Mouse (Mus musculus) heart, embryonic 12.5 days (tissue): Measurements from ENCODE around the gene Astn1. TPM values are rescaled to one million over a fixed set of nuclear protein-coding genes. Genes with fewer than 3 reads are reported as not detected.

ENCODE experiments used
- ATAC-seq: fragments of 200-750 bp; cut with Nextera tagmentation; 2 replicates; pipeline ENCODE4 v1.8.0; 2017; ENCODE audit warnings: moderate TSS enrichment, moderate library complexity; ENCODE audit not compliant: insufficient number of reproducible peaks, low FRiP score
- H3K27ac ChIP-seq: fragments of 300-500 bp; sonication (generic); 2 replicates; pipeline ENCODE4 v1.5.1; 2016; ENCODE audit warnings: mild to moderate bottlenecking, moderate library complexity; ENCODE audit not compliant: poor library complexity, severe bottlenecking
- H3K27me3 ChIP-seq: fragments of 300-500 bp; sonication (generic); replicated peaks from 2 replicates; pipeline ENCODE4 v1.6.1; 2016; ENCODE audit warnings: mild to moderate bottlenecking, moderate library complexity
- H3K36me3 ChIP-seq: fragments of 300-500 bp; sonication (generic); 2 replicates; pipeline ENCODE4 v1.6.1; 2016; ENCODE audit warnings: mild to moderate bottlenecking, moderate library complexity
- H3K4me1 ChIP-seq: fragments of 300-500 bp; sonication (generic); replicated peaks from 2 replicates; pipeline ENCODE4 v1.6.1; 2016; ENCODE audit warnings: mild to moderate bottlenecking
- H3K4me2 ChIP-seq: fragments of 300-500 bp; sonication (generic); 2 replicates; pipeline ENCODE4 v1.6.1; 2016; ENCODE audit warnings: mild to moderate bottlenecking, moderate library complexity
- H3K4me3 ChIP-seq: fragments of 300-500 bp; sonication (generic); 2 replicates; pipeline ENCODE4 v1.5.1; 2016; ENCODE audit warnings: mild to moderate bottlenecking
- H3K9ac ChIP-seq: fragments of 300-500 bp; sonication (generic); 2 replicates; pipeline ENCODE4 v1.6.1; 2016; ENCODE audit warnings: mild to moderate bottlenecking, moderate library complexity
- H3K9me3 ChIP-seq: fragments of 300-500 bp; sonication (generic); replicated peaks from 2 replicates; pipeline ENCODE4 v1.6.1; 2016; ENCODE audit warnings: mild to moderate bottlenecking, moderate library complexity
- WGBS: fragments of 180-500 bp; shearing (Covaris S2); methylation state at CpG from one replicate; pipeline ENCODE4 v1.1.7; 2016; 5-methylcytosine and 5-hydroxymethylcytosine counted together
- polyA plus RNA-seq: library from polyadenylated mRNA; unstranded; fragments of >200 nt; fragmentation: Nextera tagmentation; extraction: Ambion mirVana; gene quantifications from 2 replicates; pipeline ENCODE4 v1.2.1, GENCODE M21; 2016

The Astn1 gene
- polyA plus RNA-seq, 1 experiment from 2014 or later = 1.7 TPM

DNA sequence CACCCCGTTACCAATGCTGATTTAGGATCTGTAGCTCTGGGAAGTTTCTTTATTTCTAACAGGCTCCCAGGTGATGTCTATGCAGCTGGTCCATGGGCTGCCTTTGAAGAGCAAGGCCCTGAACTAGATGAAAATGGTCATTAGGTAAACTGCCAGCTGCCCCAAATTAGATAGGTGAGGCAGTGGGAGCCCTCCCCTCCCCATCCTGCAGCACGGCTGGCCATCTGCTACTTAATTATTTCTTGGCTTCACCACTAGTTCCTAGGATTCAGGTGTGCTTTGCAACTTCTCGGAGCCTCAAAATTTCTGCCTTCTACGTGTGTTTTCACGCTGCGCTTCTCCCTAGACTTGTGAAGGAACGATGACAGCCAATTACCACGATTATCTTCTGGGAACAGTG is 59.4 kb downstream of the Astn1 start:
- WGBS = 77% methylated on average over 8 of the region's 8 CpGs
- no peak overlapping the region for H3K4me3 ChIP-seq
- no peaks in the 10 kb centered on the region for H3K4me1 ChIP-seq

DNA sequence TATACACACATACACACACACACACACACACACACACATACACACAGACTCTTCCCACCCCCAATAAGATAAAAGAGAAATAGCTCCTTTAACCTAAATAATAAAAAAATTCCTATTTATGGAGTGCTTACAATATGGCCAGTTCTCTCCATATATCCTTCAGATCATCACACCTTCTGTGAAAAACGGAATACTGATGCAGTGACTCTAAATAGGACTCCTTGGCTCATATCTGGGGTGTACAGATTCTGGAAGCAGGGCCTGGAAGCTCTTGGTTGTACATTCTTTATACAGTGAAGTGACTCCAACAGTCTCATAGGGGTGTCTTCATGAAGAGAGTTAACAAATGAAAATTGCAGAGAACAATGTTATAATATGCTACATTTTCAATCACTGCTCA is 60.7 kb downstream of the Astn1 start:
- 60% methylated on average over 1 of the region's 1 CpGs for WGBS
- H3K27ac ChIP-seq = no peak overlapping the region
- no peak overlapping the region for H3K9ac ChIP-seq
- H3K36me3 ChIP-seq = no peaks in the 10 kb centered on the region
- no peak overlapping the region for H3K4me3 ChIP-seq
- H3K9me3 ChIP-seq = no peaks in the 10 kb centered on the region
- no peaks in the 10 kb centered on the region for H3K27me3 ChIP-seq
- H3K4me2 ChIP-seq = no peak overlapping the region
- ATAC-seq = no peak
- no peaks in the 10 kb centered on the region for H3K4me1 ChIP-seq

More for the DNA sequence above, 59.4 kb downstream of the Astn1 start:
- Histone ChIP-seq H3K9me3 (no peaks in the 10 kb centered on the region), H3K4me2 (no peak overlapping the region), H3K27ac (no peak overlapping the region), H3K36me3 (no peaks in the 10 kb centered on the region), H3K9ac (no peak overlapping the region), H3K27me3 (no peaks in the 10 kb centered on the region)
- ATAC-seq = no peak

DNA sequence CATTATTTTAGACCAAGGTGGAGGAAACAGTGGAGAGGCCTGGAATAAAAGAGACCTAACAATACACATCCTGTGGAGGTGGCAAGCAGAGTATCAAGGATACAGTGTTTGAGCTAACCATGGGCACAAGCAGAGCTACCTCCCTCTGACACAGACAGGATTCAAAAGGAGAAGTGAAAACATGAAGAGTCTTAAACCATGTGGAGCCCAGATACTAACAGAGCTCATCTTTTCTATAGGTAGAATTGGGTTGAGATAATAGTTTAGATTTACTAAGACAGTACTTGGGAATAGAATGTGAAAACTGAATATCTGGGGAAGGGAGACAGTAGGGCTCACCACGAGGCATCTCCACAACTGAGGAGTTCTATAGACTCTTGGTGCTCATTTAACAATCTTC is 84.0 kb downstream of the Astn1 start:
- ATAC-seq = no peak
- no peaks in the 10 kb centered on the region for H3K27me3 ChIP-seq
- no peak overlapping the region for H3K4me3 ChIP-seq
- H3K27ac ChIP-seq = no peak overlapping the region
- no peaks in the 10 kb centered on the region for H3K4me1 ChIP-seq
- H3K36me3 ChIP-seq = no peaks in the 10 kb centered on the region
- H3K9ac ChIP-seq = no peak overlapping the region
- WGBS = 63% methylated on average over 1 of the region's 1 CpGs
- H3K9me3 ChIP-seq = no peaks in the 10 kb centered on the region
- no peak overlapping the region for H3K4me2 ChIP-seq

DNA sequence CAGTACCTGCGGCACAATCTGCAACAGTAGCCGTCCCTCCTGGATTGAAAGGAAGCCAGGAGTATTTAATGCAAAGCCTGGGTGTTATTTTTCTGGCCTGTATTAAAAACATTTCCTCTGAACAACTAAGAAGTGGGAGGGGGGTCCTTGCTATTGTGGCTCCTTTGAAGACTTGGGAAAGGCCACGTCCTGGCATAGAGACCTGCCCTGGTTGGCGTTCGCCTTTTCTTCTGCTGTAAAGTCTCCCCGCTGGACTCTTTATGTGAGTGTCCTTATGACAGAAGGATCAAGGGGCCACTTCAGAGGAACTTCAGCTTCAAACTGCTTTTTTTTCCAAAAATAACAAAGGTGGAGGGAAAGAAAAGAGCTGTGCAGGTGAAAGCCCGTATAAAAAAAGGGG is 85.9 kb downstream of the Astn1 start:
- no peaks in the 10 kb centered on the region for H3K27me3 ChIP-seq

DNA sequence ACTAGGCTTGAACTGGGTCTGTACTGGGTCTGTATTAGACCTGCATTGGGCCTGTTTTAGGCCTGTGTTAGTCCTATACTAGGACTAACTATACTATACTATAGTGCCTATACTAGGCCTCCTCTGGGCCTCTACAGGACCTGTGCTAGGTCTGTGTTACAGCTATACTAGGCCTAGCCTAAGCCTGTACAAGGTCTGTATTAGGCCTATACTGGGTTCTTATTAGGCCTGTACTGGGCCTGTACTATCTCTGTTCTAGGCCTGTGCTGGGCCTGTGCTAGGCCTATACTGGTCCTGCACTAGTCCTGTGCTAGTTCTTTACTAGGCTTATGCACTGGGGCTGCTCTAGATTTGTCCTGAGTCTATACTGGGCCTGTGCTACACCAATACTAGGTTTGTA is 90.6 kb downstream of the Astn1 start:
- Histone ChIP-seq H3K4me3 (no peak overlapping the region), H3K9me3 (no peaks in the 10 kb centered on the region), H3K4me2 (no peak overlapping the region), H3K9ac (no peak overlapping the region), H3K27ac (no peak overlapping the region), H3K27me3 (no peaks in the 10 kb centered on the region), H3K36me3 (no peaks in the 10 kb centered on the region), H3K4me1 (no peaks in the 10 kb centered on the region)
- no peak; the same call in 1 of the 2 replicates for ATAC-seq

More for the DNA sequence above, 85.9 kb downstream of the Astn1 start:
- Histone ChIP-seq H3K4me2 (no peak overlapping the region), H3K36me3 (no peaks in the 10 kb centered on the region), H3K4me1 (no peaks in the 10 kb centered on the region), H3K4me3 (no peak overlapping the region), H3K9ac (no peak overlapping the region), H3K27ac (no peak overlapping the region), H3K9me3 (no peaks in the 10 kb centered on the region)
- WGBS = 79% methylated on average over 7 of the region's 7 CpGs
- ATAC-seq = no peak

DNA sequence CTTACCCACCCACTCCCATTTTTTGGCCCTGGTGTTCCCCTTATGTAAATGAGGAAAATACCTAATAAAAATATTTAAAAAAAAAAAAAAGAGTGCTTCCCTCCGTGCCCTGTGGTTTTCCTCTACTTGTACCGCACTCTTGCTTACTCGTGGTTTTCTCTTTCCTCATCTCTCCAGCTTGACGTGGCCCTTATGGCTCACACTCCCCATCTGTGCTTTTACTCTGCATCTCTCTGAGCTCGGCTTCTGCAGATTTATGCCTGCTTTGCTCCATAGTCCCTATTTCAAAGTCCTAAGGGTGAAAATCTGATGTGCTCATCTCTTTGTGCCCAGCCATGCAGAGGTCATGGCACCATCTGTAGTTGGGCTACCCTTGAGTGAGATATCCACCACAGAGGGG is 91.5 kb downstream of the Astn1 start:
- Histone ChIP-seq H3K9ac (no peak overlapping the region), H3K27ac (no peak overlapping the region), H3K9me3 (no peaks in the 10 kb centered on the region), H3K4me2 (no peak overlapping the region), H3K4me3 (no peak overlapping the region), H3K4me1 (no peaks in the 10 kb centered on the region), H3K36me3 (no peaks in the 10 kb centered on the region), H3K27me3 (no peaks in the 10 kb centered on the region)
- no peak for ATAC-seq
- WGBS = 84% methylated on average over 5 of the region's 5 CpGs

DNA sequence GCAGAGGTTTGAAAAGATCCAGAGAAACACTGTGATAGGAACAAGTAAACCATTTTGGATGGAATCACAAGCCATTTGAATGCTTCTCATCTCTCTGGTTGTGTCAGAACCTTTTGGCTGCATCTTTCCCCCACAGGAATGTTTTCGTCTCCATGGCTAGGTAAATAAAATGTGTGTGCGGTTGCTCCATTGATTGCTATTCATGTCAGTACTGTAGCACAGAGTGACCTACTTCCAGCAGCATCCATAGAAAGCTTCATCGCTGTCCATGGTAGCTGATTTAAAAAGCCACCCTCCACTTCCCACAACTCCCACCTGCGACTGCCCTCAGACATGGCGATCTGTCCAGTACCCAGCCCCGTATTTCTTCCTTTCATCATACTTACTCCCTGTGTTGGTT is 101.9 kb downstream of the Astn1 start:
- Histone ChIP-seq H3K27ac (no peak overlapping the region), H3K36me3 (no peaks in the 10 kb centered on the region), H3K4me1 (no peaks in the 10 kb centered on the region), H3K4me2 (no peak overlapping the region), H3K9ac (no peak overlapping the region), H3K9me3 (no peaks in the 10 kb centered on the region), H3K4me3 (no peak overlapping the region), H3K27me3 (no peaks in the 10 kb centered on the region)
- 64% methylated on average over 6 of the region's 6 CpGs for WGBS
- no peak for ATAC-seq

DNA sequence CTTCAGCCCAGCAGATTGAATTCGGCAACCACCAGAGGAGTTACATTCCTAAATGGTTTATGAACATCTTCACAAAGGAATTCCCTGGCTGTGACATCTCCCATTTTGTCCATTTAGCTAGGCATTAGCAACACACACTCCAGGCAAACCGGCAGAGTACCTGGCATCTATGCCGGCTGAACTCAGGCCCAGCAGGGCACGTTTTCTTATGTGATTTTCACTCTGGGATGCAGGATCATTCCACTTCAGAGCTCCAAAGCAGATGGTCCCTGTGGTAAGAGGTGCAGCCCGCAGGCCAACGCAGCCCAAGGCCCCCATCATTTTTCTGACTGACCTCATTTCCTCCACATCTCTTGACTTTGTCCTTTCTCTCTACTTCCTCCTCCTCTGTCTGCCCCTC is 103.2 kb downstream of the Astn1 start:
- H3K27me3 ChIP-seq = no peaks in the 10 kb centered on the region
- 60% methylated on average over 6 of the region's 6 CpGs for WGBS
- ATAC-seq = no peak

DNA sequence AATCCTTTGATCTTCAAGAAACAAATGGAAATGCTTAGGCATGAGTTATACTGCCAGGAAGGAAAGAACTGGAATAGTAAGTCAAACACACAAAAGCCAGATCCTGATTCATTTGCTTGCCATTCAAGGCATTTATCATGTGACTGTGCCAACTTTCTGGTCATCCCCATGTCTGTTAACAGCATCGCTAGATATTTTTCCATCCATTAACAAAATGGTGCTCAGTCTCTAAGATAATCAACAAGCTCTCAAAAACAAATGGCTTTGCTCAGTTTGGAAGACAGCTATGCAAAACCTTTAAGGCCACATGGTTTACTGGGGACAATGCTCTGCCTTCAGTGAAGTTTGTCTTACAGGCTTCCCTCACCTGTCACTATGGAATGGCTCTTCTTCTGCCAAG is 115.8 kb downstream of the Astn1 start:
- Histone ChIP-seq H3K27ac (no peak overlapping the region), H3K4me1 (no peaks in the 10 kb centered on the region), H3K27me3 (no peaks in the 10 kb centered on the region), H3K9me3 (no peaks in the 10 kb centered on the region), H3K9ac (no peak overlapping the region), H3K4me3 (no peak overlapping the region), H3K36me3 (no peaks in the 10 kb centered on the region), H3K4me2 (no peak overlapping the region)
- no peak for ATAC-seq
- 80% methylated on average over 1 of the region's 1 CpGs for WGBS

More for the DNA sequence above, 103.2 kb downstream of the Astn1 start:
- no peak overlapping the region for H3K4me3 ChIP-seq
- H3K27ac ChIP-seq = no peak overlapping the region
- no peaks in the 10 kb centered on the region for H3K4me1 ChIP-seq
- no peaks in the 10 kb centered on the region for H3K9me3 ChIP-seq
- H3K36me3 ChIP-seq = no peaks in the 10 kb centered on the region
- H3K9ac ChIP-seq = no peak overlapping the region
- no peak overlapping the region for H3K4me2 ChIP-seq

DNA sequence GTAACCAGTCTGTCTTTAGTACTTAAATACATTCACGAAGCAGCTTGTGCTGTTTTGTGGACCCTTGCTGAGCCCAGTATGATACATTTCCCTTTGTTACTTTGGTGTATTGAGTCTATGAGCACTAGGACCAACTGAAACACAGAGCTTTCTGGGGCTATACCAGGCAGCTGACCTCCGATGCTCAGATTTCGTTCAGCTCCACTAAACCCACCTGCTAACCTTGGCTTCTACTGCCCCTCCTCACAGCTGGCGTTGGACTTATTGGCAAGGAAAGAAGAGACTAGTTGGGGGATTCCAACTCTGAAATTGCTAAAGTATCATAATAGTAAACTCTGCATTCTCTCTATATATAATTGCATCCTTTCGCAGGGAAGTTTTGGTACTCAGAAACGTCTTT is 118.2 kb downstream of the Astn1 start:
- Histone ChIP-seq H3K9me3 (no peaks in the 10 kb centered on the region), H3K9ac (no peak overlapping the region), H3K4me3 (no peak overlapping the region), H3K4me1 (no peaks in the 10 kb centered on the region), H3K27me3 (no peaks in the 10 kb centered on the region), H3K4me2 (no peak overlapping the region), H3K36me3 (no peaks in the 10 kb centered on the region), H3K27ac (no peak overlapping the region)
- no peak for ATAC-seq
- 79% methylated on average over 6 of the region's 6 CpGs for WGBS

DNA sequence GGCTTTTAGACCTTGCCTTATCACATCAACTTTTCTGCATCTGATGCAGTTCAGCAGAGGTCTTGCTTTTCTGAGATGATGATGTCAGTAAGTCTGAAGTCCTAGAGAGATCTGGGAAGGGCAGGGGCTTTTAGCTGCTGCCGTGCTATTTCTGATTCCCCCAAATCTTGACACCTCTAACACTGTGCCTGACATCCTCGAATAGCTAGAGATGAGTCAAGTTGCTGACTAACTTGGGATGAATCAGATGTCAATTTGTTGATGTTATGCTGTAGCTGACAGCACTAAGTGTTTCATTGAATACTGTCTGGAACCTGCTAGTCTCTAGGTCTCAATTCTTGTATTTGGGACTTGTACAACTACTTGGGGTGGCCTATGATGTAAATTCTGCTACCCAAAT is 121.7 kb downstream of the Astn1 start:
- ATAC-seq = no peak
- Histone ChIP-seq H3K27ac (no peak overlapping the region), H3K4me1 (no peaks in the 10 kb centered on the region), H3K9me3 (no peaks in the 10 kb centered on the region), H3K4me2 (no peak overlapping the region), H3K9ac (no peak overlapping the region), H3K27me3 (no peaks in the 10 kb centered on the region), H3K4me3 (no peak overlapping the region), H3K36me3 (no peaks in the 10 kb centered on the region)
- WGBS = 65% methylated on average over 2 of the region's 2 CpGs

DNA sequence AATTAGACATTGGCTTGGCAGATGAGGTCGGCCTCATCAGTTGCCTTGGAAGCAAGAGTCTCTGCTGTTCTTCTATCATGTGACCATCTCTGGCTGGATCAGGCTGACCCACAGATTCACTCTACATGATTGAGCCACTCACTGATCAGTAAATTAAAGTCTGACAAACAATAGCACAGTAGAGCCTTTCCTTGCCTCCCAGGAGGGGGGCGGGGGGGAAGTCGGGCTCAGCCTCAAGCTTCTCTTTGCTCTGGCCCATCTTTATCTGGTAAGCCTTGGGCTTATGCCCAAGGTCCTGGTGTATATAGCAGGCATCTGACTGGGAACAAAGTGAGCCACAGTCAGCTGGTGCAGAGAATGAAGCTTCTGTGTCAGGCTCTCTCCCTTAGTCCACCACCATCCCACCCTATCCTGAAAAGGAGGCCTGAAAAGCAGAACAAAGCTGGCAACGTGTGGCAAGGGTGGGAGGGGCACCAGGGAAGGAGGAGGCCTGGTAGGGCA is 127.5 kb downstream of the Astn1 start:
- WGBS = 44% methylated on average over 4 of the region's 4 CpGs
- Histone ChIP-seq H3K27me3 (no peaks in the 10 kb centered on the region), H3K4me2 (no peak overlapping the region), H3K9ac (no peak overlapping the region), H3K27ac (no peak overlapping the region), H3K4me3 (no peak overlapping the region), H3K36me3 (no peaks in the 10 kb centered on the region), H3K9me3 (no peaks in the 10 kb centered on the region), H3K4me1 (no peaks in the 10 kb centered on the region)
- no peak for ATAC-seq
